Mouse (Mus musculus): ENCODE measurements around the gene Slco1a1. TPM values are rescaled to one million over a fixed set of nuclear protein-coding genes. Genes with fewer than 3 reads are reported as not detected.
"Not testable (repeated sequence)": the region's sequence is repeated elsewhere in the genome, so short reads cannot be mapped to it uniquely, and the experiment has no call there.

Slco1a1 gene
- total RNA-seq (2021): under 1 TPM; 0.10 to 0.52 TPM
- polyA plus RNA-seq (2012; rRNA removed): not detected in 2 replicates
- long read RNA-seq: 0 reads

DNA sequence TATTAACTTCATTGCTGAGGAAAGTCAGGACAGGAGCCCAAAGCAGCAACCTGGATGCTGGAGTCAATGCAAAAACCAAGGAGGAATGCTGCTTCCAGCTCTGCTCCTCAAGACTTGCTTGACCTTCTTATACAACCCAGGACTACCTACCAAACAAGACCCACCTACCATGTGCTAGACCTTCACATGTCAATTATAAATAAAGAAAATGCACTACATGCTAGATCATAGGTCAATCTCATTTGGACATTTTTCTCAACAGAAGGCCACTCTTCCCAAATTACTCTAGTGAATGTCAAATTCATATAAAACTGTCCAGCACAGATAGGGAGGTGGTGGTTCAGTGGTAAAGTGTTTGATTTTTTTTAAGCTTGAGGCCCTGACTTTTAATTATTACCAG lies at the start of gene Slco1a1:
Gene Slco1a1, minus strand, starts transcription at position 101 of the 400 bp plus-strand sequence.
- no peak for DNase-seq

DNA sequence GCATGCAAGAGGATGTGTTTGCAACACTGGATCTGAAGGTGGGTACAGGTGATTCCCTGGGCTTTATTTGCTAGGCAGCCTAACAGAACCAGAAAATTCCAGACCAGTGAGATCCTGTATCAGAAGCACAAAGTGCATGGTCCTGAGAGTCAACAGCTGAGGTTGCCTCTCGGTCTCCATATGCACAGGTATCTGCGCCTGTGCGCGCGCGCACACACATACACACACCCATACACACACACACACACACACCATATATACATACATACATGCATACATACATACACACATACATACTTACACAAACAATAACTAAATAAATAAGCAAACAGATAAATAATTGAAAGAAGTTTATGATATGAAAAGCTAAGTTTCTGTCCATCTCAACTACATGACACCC lies 40.0 kb upstream of the Slco1a1 start:
- no peak for DNase-seq

DNA sequence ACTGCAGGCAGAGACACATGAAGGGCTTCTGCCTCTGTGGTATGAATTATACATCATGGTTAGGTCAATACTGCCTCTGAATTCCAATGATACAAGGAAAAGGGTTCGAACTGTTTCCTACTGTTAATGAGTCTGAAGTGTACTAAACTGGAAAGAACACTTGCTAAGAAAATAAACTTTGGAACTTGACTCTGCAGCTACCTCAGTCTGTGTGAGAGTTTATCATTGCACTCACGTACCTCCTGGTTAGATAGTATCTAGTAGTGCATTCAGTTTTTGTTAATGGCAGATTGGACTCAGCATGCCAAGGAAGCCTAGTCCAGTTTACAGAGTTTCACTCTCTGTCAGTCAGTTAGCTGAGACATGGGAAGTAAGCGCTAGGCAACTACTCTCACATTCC lies 37.9 kb upstream of the Slco1a1 start:
- DNase-seq: no peak

DNA sequence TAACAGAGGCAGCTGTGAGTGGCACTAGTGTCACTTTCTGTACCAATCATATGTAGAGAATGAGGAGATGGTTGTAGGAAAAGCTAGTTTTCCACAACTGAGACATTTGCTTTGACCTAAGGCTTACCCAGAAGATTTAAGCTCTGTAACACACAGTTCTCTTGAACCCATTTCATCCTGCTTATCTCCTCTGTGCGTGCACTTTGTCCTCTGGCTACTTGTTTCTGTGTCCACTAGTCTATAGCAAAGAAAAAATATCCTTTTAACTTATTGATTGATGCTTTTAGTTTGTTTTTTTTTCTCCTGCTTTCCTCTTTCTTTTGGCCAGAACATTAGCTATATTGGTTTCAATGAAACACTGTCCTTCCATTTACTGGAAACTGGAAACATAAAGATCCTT lies 15.7 kb upstream of the Slco1a1 start:
- no peak for DNase-seq

DNA sequence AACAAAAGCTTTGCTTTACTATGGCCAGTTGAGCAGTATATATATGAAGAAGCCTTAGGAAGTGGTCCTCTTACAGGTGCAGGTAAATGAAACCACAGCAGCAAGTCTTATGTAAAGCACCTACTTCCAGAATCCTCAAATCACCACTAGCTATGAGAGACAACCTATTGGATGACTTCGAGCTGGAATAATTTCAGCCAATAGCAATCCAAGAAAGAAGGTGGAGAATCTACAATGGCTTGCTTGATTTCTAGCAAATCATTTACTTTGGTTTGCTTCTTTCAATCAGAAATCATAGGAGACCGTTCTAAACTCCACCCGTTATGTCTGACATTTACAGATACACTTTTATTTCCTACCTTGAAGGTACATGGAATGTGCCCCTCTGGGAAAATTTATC lies 15.1 kb upstream of the Slco1a1 start:
- DNase-seq: no peak

DNA sequence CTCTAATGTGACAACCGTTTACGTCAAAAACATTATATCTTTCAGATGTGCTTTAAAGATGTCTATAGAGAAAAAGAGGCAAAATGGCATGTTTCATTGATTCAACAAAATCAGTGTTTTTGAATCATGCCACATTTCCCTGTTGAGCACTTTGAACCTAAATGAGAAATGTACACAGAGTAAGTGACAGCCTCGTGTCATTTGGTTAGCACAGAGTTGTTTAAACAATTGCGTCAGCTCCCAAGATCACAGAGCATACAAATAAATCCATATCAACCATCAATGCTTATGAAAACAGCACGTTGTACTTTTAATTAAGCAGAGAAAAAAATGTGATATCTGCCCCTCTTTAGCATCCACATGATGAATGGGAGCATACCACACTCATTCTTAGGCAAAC lies 13.7 kb upstream of the Slco1a1 start:
- no peak for DNase-seq

DNA sequence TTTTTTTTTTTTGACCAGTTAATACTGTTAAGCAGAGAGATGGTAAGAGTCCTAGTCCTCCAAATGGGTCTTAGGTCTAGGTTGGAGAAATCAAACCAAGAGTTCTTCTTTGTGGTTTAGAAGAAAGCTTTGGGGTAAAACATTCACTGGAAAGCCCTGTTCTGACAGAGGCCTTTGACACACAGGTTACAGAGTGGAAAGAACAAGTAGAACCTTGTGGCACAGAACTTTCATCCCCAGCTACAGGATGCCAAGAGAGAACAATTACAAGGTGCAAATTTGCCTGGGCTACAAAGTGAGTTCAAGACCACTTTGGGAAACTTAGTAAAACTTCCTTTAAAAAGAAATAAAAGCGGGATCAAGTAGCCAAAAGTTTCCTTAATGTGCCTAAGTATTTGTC lies 6.3 kb downstream of the Slco1a1 start:
- no peak for DNase-seq

DNA sequence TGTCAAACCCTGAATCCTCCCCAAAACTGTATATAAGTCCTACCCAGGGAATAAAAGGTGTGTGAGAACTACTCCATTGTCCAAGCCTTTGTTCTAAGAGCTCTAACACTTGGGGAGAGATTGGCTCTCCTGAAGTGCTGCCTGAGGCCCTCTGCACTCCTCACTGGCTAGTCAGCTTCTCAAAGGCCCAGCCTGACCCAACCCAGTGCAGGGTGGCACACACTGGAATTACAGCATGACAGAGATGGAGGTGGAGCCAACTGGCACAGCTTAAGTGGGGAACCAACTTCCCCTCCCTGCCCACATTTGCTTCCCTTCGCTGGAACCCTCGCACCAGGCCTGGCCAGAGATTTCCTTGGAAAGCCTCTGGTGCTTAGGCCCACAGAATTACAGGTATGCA lies 48.6 kb downstream of the Slco1a1 start:
- DNase-seq: no peak

DNA sequence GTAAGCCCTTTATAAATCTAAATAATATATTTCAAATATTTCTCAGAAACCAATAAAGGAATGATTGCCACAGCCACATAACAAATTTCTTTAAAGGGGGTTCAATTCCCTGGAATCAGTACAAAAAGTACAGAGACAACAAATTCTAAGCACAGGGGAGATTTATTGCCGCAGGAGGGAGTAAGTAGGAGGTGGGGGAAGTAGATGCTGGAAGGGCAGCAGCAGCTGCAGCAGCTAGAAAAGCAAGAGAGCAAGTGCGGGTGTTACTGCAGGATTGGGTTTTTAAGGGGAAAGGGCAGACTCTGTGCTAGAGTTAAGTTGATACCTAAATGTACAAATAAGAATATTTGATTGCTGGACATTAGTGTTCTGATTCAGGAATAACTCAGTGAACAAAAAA lies 57.0 kb downstream of the Slco1a1 start:
- no peak for DNase-seq

DNA sequence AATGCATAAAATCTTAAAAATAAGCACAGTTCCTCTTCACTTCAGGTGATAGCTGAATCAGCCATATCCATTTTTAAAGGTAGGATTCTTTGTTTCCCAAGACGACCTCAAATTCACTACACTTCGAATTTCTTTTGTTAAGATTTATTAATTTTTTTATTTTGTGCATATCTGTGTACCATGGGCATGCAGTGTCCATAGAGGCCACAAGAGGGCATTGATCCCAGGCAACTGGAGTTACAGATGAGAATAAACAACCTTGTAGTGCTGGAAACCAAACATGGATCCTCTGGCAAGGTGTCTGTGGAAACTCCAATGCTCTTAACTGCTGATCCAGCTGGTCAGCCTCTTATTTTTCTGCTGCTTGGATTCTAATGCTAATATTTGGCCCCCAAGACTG lies 58.5 kb downstream of the Slco1a1 start:
- no peak for DNase-seq

DNA sequence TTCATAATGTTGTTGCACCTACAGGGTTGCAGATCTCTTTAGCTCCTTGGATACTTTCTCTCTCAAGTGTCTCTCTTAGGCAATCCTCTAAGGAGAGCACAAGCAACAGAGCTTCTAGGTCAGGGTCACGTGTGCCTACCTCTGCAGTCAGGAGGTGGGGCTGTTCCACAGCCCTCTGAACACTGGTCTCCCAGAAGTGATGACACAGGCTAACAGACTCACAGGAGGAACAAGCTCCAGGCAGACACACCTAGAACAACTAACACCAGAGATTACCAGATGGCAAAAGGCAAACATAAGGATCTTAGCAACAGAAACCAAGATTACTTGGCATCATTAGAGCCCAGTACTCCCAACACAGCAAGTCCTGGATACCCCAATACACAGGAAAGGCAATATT lies 64.2 kb downstream of the Slco1a1 start:
- no peak for DNase-seq

DNA sequence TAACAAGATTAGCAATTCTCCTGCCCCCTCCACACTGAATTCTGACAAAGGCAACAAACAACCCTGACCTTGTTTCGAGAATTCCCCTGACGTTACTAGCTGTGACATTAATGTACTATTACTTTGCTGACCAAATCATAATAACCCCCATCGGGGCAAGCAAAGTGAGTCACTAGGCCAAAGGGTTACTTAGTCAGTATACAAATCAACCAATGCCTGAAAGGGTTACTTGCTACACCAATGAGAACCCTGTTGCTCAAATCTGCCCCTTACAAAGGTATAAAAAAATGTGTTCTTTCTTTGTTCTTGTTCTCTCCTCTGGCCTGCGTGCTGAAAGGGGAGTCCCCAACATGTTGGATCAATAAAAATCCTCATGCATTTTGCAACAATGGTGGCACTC lies 71.0 kb downstream of the Slco1a1 start:
- DNase-seq: not testable (repeated sequence)

DNA sequence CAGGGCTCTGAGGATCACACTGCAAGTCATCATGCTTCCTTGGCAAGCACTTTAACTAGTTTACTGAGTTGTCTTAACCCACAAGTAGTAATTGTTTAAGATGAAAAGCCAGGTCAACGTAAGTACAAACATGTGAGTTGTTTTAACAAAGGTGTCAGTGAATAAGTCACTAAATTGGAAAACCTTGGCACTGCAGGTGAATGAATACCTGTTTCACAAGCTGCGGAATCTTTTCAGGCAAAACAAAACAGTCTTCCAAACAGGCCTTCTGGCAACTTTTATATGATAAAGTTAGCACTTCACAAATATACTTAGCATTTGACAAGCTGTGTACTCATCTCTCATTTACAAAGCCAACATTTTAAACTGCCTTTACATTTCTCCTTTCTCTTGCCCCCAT lies 75.1 kb downstream of the Slco1a1 start:
- no peak for DNase-seq

DNA sequence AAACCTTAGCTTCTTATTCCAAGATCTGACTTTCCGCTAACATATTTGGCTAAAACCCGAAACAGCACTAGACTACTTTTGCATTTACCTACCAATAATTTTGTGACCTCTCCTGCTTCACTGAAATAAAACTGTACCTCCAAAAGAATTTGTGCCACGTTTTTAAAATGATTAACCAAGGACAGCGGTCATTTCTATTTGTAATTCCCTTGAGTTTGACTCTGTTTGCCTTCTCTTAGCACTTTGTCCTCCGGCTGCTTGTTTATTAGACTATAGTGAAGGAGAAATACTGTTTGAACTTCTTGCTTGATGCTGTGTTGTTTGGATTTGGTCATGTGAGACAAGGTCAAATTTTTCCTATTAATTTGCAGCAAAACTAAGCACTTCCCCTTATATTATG lies 78.0 kb downstream of the Slco1a1 start:
- no peak for DNase-seq

DNA sequence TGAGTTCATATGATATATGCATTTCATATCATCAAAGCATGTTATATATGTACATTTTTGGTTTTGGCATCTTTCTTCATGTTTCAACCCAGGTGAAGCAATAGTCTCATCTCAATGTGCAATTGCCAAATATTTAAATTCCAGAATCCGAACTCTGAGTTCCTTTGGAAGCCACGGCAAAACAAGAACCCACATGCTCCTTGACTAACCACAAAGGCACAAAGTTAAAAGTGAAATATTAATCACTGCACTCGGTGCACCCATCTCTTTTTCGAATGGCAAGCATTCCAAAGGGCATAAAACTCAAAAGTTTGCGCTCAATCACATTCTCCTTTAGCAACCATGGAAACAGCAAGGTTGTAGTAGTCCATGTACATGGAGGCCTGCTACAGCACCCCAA lies 80.7 kb downstream of the Slco1a1 start:
- DNase-seq: no peak

DNA sequence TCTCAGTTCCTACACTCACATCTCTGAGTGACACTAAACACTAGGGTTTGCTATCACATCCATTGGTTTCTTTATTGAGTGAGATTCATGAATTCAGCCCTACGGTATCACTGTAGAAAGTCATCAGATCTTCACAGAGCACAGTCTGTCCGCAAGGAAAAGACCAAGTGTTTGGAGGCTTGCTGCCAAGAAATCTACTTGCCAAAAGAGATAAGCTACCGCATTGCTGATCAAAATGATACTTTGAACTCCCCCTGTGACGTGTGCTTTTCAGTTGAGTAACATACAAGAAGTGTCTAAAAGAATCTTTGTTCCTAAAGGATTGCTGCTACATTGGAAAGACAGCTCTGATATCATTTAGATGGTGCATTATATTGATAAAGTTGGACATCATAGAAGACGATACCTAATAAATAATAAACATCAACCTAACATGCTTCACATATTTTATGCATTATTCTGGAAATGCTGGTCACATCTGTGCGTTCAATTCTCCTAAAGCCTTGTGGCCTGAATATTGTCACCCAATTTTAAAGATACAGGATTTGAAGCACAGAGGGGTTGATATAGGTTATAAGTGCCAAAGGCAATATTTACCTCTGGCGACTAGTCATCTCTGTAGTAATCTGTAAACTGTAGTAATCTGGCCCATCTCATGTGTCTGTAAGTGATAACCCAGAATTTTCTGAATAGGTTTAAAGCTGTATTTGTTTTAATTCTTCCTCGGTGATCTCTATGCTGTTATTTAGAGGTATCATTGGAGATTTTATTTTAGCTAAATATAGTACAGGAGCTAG lies 88.8 kb downstream of the Slco1a1 start:
- DNase-seq: no peak

Other genes starting within 250 kb of the Slco1a1 start
- gene Gm5724, start 173.2 kb downstream of the Slco1a1 start, total RNA-seq (2021): not detected
- not detected in 2 replicates for gene Gm5724, start 173.2 kb downstream of the Slco1a1 start, polyA plus RNA-seq (2012; rRNA removed)
- under 1 TPM; 0.21 to 0.37 TPM for gene Slco1a4, start 90.8 kb downstream of the Slco1a1 start, total RNA-seq (2021)
- gene Slco1a4, start 90.8 kb downstream of the Slco1a1 start, polyA plus RNA-seq (2012; rRNA removed): not detected in 2 replicates
- not detected for gene Gm6614, start 64.5 kb upstream of the Slco1a1 start, total RNA-seq (2021)
- gene Gm6614, start 64.5 kb upstream of the Slco1a1 start, polyA plus RNA-seq (2012; rRNA removed): not detected in 2 replicates

Data from adrenal gland, adult 2 months (tissue).